Mouse (Mus musculus) testis, adult 2 months (tissue): ENCODE measurements at regions not wholly inside any gene's neighbourhood (a gene's known extent, or its start where the extent isn't known, plus 50 kb on each side); places are given as distances from the start of the nearest gene placed in this dataset.

Source experiments
- H3K27ac ChIP-seq: fragments of 200-500 bp; 2 replicates; pipeline ENCODE4 v1.5.1; 2012; ENCODE audit warnings: low read depth, low read length; ENCODE audit not compliant: control insufficient read depth, insufficient read depth
- H3K27me3 ChIP-seq: fragments of 200-500 bp; 2 replicates; pipeline ENCODE4 v1.6.1; 2012; ENCODE audit warnings: mild to moderate bottlenecking, low read length, moderate library complexity; ENCODE audit not compliant: control insufficient read depth, insufficient read depth
- H3K36me3 ChIP-seq: fragments of 200-500 bp; 2 replicates; pipeline ENCODE4 v1.6.1; 2012; ENCODE audit warnings: mild to moderate bottlenecking, low read length; ENCODE audit not compliant: control insufficient read depth, insufficient read depth
- H3K4me1 ChIP-seq: fragments of 200-500 bp; 2 replicates; pipeline ENCODE4 v1.6.1; 2012; ENCODE audit warnings: low read length; ENCODE audit not compliant: control insufficient read depth, insufficient read depth
- H3K4me3 ChIP-seq: fragments of 200-500 bp; 2 replicates; pipeline ENCODE4 v1.5.1; 2012; ENCODE audit warnings: low read depth, mild to moderate bottlenecking, low read length, moderate library complexity, mixed read lengths; ENCODE audit not compliant: control insufficient read depth
- CTCF ChIP-seq: fragments of 200-500 bp; IDR thresholded peaks from 2 replicates; pipeline ENCODE4 v1.5.1; 2012; ENCODE audit warnings: low read depth, mild to moderate bottlenecking, inconsistent platforms, low read length, moderate library complexity; ENCODE audit not compliant: control insufficient read depth, insufficient read depth, insufficient replicate concordance
- POLR2A ChIP-seq: fragments of 200-500 bp; IDR thresholded peaks from 2 replicates; pipeline ENCODE4 v1.6.1; 2012; ENCODE audit warnings: low read depth, mild to moderate bottlenecking, inconsistent platforms, low read length, moderate library complexity; ENCODE audit not compliant: control insufficient read depth

GRCm38 (mm10) chr8:7853169-7853568 is 807.9 kb downstream of the Efnb2 start:
- no peaks in the 10 kb centered on the region for H3K4me1 ChIP-seq
- no peak overlapping the region for H3K27ac ChIP-seq
- no peaks in the 10 kb centered on the region for H3K27me3 ChIP-seq
- TF ChIP-seq CTCF, result no peak
- no peak for TF ChIP-seq POLR2A
- H3K4me3 ChIP-seq, result no peak overlapping the region
- no peaks in the 10 kb centered on the region for H3K36me3 ChIP-seq

DNA sequence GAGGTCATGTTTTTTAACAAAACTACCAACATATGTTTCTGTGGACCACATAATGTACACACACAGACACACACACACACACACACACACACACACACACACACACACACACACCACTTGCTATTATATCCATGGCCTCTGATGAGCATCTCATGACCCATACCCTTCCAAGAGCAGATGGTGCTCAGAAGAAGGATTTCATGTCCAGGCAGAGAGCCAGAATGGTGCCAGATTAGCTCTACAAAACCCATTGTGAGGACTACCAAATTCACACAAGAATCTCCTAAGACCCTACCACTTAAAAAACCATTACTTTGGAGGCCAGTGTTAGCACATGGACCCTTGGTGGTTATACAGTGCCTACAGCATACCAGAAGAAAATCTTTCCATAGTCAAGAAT is 810.5 kb downstream of the Efnb2 start:
- H3K4me3 ChIP-seq, result no peak overlapping the region
- H3K27me3 ChIP-seq, result no peaks in the 10 kb centered on the region
- H3K27ac ChIP-seq, result no peak overlapping the region
- no peak for TF ChIP-seq CTCF
- no peak for TF ChIP-seq POLR2A
- H3K4me1 ChIP-seq, result no peaks in the 10 kb centered on the region
- no peaks in the 10 kb centered on the region for H3K36me3 ChIP-seq

- no peak overlapping the region for H3K27ac ChIP-seq
- no peaks in the 10 kb centered on the region for H3K27me3 ChIP-seq
- H3K36me3 ChIP-seq, result no peaks in the 10 kb centered on the region
- no peak for TF ChIP-seq POLR2A
- no peak for TF ChIP-seq CTCF
- no peaks in the 10 kb centered on the region for H3K4me1 ChIP-seq
- no peak overlapping the region for H3K4me3 ChIP-seq
Observed at GRCm38 (mm10) chr8:7831948-7832347, 829.1 kb downstream of the Efnb2 start.

DNA sequence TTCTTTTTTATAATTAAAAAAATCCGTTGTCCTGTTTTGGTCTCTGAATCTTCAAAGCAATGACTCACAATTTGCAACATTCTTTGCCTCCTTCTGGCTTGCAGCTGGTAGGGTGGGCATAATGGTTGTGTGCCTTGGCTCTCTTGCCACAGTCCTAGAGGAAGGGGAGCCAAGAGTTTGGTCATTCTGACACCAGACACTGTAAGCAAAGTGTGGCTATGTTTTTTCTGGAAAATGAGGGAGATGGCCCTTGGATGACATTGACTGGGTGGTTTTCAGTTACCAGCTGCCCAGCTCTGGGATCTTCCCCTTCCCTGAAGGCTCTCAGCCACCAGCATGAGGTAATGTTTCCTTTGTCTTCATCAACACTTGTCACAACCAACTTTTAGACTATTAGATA is 833.2 kb downstream of the Efnb2 start:
- Histone ChIP-seq H3K36me3 (no peaks in the 10 kb centered on the region), H3K27ac (no peak overlapping the region), H3K27me3 (no peaks in the 10 kb centered on the region), H3K4me1 (no peaks in the 10 kb centered on the region), H3K4me3 (no peak overlapping the region)
- TF ChIP-seq CTCF (no peak), POLR2A (no peak)

DNA sequence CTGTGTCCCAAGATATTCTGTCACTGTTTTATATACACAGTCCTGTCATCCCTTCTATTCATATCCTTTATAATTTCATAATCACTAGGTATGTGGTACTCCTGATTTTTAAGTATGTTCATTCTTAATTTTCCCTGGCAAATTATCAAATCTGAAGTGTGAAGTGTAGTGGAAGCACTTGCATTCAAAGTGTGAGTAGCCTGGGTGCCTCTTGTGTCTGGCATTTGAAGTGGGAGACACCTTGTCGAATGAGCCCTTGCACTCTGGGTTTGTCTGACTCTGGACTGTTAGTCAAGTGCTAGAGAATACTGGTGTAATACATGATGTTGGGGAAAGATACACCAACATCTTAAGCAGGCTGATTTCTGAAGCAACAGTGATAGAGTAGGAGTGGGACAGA is 852.6 kb downstream of the Efnb2 start:
- TF ChIP-seq POLR2A (no peak), CTCF (no peak)
- H3K4me1 ChIP-seq, result no peaks in the 10 kb centered on the region
- no peaks in the 10 kb centered on the region for H3K36me3 ChIP-seq
- no peaks in the 10 kb centered on the region for H3K27me3 ChIP-seq
- H3K4me3 ChIP-seq, result no peak overlapping the region
- no peak overlapping the region for H3K27ac ChIP-seq

- H3K4me3 ChIP-seq, result no peak overlapping the region
- no peaks in the 10 kb centered on the region for H3K4me1 ChIP-seq
- no peak overlapping the region for H3K27ac ChIP-seq
- TF ChIP-seq POLR2A (no peak), CTCF (no peak)
- no peaks in the 10 kb centered on the region for H3K27me3 ChIP-seq
- H3K36me3 ChIP-seq, result no peaks in the 10 kb centered on the region
Observed at GRCm38 (mm10) chr8:7799221-7799620, 861.8 kb downstream of the Efnb2 start.

- no peaks in the 10 kb centered on the region for H3K36me3 ChIP-seq
- no peak overlapping the region for H3K27ac ChIP-seq
- H3K4me1 ChIP-seq, result no peaks in the 10 kb centered on the region
- H3K4me3 ChIP-seq, result no peak overlapping the region
- H3K27me3 ChIP-seq, result no peaks in the 10 kb centered on the region
- TF ChIP-seq CTCF, result no peak
- TF ChIP-seq POLR2A, result no peak
Observed at GRCm38 (mm10) chr8:7796156-7796555, 864.9 kb downstream of the Efnb2 start.

- Histone ChIP-seq H3K4me3 (no peak overlapping the region), H3K36me3 (no peaks in the 10 kb centered on the region), H3K27me3 (no peaks in the 10 kb centered on the region), H3K4me1 (no peaks in the 10 kb centered on the region), H3K27ac (no peak overlapping the region)
- no peak for TF ChIP-seq POLR2A
- TF ChIP-seq CTCF, result no peak
Observed at GRCm38 (mm10) chr8:7763820-7764219, 897.2 kb downstream of the Efnb2 start.
